Mouse (Mus musculus) heart, postnatal 10 days (tissue): ENCODE measurements at regions not wholly inside any gene's neighbourhood (a gene's known extent, or its start where the extent isn't known, plus 50 kb on each side); places are given as distances from the start of the nearest gene placed in this dataset.
"Not testable (repeated sequence)": the region's sequence is repeated elsewhere in the genome, so short reads cannot be mapped to it uniquely, and the experiment has no call there.

Source experiments
- DNase-seq, 2 experiments: peaks; one replicate each; pipeline ENCODE4 v3.0.0; 2021
- intact Hi-C: fragments of 180-260 bp; cut with DNase I; formaldehyde crosslinking; loops from one replicate; pipeline ENCODE4 v1.15.1; 2025

DNA sequence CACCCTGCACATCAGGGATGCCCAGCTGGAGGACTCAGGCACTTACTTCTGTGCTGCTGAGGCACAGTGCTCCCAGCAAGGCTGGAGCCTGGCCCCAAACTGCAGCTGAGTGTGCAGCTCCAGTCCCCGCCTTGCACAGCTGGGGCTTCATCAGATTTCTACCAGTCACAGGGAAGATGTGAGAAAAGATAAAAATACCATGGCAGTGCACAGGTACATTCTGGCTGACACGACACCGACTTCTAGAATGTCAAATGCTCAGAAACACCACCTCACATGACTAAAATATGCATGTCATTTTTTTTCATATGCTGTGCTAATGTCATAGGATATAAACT is 495.7 kb upstream of the Olfr1507 start:
- intact Hi-C loops, DNase-seq: not testable (repeated sequence)

DNA sequence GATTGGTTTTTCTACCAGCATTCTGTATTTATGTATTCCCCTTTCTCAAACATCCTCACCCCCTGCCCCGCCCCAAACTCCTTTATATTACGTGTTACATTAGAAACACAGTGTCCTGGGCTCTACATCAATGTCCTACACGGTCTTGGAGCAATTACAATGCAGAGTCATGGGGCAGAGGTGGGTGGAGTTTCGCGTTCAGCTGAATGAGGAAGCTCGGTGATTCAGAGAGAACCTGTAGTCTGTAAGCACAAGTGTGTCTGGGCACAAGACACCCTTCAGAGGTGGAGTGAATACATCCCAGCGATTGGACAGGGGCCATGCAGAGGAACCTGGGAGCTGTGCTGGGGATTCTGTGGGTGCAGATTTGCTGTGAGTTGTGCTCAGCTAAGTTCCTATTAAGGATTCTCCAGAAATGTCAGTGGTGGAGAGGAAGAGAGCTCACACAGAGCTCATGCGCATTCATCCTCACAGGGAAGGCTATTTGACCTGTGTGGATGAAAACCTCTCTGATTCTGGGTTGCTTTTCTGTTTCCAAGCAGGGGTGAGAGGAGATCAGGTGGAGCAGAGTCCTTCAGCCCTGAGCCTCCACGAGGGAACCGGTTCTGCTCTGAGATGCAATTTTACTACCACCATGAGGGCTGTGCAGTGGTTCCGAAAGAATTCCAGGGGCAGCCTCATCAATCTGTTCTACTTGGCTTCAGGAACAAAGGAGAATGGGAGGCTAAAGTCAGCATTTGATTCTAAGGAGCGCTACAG is 495.2 kb upstream of the Olfr1507 start:
- intact Hi-C loops, result not testable (repeated sequence)

DNA sequence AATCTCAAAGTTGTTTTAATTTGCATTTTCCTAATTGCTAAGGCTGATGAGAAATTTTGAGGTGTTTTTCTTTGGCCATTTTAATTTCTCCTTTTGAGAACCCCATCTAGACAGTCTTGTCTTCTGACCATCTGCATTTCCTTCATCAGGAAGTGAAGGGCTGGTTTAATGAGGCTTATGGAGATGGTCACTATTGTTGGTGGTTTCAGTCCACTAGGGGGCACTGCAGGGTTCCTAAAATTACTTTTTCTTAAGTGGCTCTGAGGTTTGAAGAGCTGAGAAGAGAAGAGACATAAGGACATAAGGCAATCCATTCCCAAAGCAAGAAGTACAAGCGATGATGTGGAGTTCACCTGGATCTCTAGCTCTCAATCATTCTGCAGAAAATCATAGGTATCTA is 494.4 kb upstream of the Olfr1507 start:
- DNase-seq, intact Hi-C loops: not testable (repeated sequence)

More for the DNA sequence above, 495.2 kb upstream of the Olfr1507 start:
- not testable (repeated sequence) for DNase-seq

DNA sequence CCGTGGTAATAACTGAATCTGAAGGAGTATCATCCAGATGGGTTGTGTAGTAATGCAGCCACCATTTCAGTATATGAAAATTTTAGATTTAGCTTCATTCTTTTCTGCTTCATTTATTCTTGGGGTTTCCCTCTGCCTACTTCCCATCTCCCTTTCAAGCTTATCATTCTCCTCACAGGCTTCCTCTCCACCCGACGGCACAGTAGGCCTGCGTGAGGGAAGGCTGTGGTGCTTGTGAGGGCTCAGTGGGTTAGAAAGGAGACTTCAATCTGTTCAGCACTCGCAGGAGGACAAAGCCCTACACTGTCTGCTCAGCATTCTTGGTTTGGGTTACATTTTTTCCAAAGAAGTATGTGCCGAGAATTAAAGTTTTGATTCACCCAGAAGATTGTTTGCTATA is 493.0 kb upstream of the Olfr1507 start:
- intact Hi-C loops, DNase-seq: not testable (repeated sequence)

DNA sequence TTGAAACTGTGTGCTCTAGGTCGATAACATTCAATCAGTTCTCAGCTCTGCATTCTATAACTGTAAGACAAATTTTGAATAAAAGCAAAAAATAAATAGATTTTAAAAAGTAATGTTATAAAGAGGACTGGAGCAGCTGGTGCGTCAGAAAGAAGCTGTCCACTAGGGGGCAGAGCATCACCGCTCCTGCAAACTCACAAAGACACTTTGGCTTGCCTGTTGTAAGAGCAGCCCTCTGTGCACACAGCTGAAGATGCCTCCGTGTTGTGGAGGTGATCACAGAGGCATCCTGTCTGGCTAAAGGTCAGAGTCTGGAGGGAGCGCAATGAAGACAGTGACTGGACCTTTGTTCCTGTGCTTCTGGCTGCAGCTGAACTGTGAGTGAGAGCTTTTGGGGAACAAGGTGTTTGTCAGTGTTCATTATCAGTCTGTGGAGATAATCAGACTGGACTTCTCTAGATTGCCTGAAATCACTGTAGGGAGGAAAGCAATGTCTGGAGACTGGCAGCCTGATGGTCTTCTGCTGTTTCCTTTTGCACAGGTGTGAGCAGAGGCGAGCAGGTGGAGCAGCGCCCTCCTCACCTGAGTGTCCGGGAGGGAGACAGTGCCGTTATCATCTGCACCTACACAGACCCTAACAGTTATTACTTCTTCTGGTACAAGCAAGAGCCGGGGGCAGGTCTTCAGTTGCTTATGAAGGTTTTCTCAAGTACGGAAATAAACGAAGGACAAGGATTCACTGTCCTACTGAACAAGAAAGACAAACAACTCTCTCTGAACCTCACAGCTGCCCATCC is 476.9 kb upstream of the Olfr1507 start:
- DNase-seq, intact Hi-C loops: not testable (repeated sequence)

DNA sequence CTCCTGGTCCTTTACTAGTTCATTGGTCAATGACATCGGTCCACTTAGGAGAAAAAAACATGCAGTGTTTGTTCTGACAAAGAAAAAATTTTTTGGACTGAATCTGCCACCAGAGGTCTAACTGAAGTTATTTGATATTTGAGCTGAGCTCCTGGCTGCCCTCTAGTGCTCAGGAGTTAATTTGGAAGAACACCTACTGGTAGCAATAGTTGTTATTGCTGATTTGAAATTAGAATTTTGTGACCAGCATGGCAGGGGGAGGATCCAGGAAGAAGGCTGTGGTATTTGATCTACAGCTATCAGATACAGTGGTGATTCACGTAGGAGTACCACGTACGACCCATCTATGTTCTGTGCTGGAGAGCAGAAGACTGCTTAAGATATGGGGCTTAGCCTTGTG is 466.6 kb upstream of the Olfr1507 start:
- intact Hi-C loops, DNase-seq: not testable (repeated sequence)

DNA sequence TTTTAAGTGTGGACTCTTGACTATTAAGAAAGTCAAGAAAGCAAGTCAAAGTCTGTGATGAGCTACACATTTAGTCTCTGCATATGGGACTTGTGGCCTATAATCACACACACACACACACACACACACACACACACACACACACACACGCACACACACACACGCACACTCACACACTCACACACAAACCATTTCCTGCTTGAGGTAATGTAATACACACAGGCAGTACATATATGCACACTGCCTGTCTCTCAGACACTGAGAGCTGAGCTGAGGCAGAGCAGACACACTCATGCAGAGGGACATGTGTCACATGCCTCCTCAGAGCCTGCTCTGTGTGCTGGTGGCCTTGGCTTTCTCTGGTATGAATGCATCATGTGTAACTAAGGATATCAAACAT is 461.0 kb upstream of the Olfr1507 start:
- DNase-seq, result not testable (repeated sequence)

DNA sequence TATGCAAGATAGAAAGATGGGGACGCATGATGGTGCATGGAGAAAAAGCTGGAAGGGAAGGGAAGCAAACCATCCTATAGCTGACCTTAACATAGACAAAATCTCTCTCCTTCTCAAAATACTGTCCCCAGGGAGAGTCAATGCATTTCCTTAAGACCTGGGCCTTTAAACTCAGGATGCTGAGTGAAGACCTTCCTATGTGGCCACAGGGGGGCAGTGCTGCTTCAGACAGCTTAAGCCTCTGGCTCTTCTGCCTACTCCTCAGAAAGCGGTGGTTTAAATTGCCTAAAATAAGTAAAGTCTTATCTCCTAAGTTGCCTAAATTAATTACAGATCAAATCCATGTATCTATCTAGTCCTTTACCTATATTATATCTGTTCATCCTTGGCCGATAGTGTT is 449.4 kb upstream of the Olfr1507 start:
- intact Hi-C loops, DNase-seq: not testable (repeated sequence)

More for the DNA sequence above, 461.0 kb upstream of the Olfr1507 start:
- intact Hi-C loops, result not testable (repeated sequence)

DNA sequence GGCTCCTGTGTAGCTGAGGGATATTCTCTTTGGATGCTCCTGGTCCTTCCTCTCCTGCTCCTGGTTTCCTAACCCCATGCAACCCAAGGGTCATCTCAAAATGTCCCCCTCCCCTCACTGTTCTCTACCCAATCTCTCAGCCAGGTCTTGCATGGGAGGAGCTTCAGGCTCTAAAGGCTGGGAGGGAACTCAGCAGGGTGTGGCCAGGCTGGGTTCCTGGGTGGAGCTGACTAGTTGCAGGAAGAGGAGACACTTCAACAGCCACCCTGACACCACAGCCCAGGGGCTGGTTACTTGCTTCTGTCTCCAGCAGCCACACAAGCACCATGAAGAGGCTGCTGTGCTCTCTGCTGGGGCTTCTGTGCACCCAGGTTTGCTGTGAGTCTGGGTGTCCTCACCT is 446.9 kb upstream of the Olfr1507 start:
- DNase-seq, intact Hi-C loops: not testable (repeated sequence)

DNA sequence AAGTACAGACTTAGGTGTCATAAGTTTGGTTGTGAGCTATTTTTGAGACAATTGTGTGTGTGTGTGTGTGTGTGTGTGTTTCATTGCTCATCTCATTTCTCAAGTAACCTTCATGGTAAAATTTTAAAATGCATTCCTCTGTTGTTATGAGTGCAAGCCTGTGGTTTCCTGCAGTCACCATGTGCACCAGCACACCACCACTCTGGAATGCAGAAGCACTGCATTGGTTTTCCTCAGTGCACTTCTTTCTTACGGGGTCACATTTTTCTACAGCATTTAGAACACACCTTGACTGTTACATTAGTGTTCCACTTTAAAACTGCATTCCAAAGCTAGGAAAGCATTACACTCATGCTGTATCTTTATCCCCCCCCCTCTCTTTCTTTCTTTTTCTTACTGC is 446.2 kb upstream of the Olfr1507 start:
- DNase-seq, intact Hi-C loops: not testable (repeated sequence)

DNA sequence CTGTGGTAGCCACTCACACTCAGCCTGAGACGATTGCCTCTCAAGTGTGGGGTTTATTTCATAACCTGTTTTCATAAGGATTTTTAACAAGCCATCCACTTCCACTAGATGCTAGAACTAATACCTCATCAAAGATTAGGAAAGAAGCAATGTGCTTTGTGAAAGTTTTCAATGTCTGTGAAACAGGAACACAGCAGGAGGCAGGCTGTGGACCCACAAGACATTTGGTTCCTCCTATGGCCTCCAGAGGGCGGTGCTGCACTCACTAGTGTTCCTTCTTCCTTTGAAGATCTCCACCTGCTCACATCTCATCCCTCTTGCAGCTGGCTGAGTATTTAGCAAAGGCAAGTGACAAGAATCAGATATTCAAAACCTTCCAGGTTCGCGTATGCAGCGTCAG is 424.6 kb upstream of the Olfr1507 start:
- intact Hi-C loops, DNase-seq: not testable (repeated sequence)

DNA sequence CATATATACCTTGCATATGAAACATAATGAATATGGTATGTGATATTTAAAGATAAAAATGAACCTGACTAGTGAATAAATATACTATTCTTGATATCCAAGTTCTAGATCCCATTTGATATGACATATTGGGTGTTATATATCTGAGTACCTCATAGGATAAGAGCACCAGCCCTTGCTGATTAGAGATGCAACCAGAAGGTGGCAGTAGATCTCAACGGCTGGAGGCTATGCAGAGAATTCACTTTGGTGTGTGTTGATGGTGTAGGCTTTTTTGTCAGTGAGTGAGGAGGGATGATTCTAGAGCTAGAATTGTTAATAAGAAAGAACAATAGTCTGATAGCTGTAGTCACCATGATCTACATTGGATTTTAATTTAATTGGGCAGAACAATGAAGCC is 418.3 kb upstream of the Olfr1507 start:
- DNase-seq, intact Hi-C loops: not testable (repeated sequence)

DNA sequence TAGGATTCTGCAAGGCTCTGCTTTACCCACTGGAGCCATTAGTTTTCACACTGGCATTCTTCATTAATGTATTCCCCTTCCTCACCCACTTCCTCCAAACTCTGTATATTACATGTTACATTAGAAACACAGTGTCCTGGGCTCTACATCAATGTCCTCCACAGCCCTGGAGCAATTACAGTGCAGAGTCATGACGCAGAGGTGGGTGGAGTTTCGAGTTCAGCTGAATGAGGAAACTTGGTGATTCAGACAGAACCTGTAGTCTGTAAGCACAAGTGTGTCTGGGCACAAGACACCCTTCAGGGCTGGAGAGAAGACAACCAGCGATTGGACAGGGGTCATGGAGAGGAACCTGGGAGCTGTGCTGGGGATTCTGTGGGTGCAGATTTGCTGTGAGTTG is 404.1 kb upstream of the Olfr1507 start:
- DNase-seq, intact Hi-C loops: not testable (repeated sequence)

DNA sequence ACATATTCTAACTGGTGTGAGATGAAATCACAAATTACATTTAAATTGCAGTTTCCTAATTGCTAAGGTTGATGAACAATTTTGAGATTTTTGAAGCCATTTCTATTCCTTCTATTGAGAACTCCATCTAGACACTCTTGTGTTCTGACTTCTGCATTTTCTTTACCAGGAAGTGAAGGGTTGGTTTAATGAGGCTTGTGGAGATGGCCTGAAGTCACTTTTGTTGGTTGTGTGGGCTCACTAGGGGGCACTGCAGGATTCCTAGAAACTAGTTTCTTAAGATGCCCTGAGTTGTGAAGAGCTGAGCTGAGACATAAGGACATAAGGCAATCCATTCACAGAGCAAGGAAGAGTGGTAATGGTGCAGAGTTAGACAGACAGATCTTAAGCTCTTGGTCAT is 402.8 kb upstream of the Olfr1507 start:
- DNase-seq, intact Hi-C loops: not testable (repeated sequence)

DNA sequence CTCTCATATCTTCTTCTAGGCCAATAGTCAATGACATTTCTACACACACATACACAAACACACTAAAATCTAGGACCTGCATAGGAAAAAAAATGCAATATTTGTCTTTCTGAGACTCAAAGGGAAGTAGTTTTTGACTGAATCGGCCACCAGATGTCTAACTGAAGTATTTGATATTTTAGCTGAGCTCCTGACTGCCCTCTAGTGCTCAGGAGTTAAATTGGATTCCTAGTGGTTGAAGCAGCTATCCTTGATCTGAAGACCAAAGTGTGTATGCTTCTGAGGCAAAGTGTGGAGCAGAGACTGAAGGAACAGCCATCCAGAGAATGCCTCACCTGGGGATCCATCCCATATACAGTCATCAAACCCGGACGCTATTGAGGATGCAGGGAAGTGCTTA is 384.4 kb upstream of the Olfr1507 start:
- intact Hi-C loops, DNase-seq: not testable (repeated sequence)

DNA sequence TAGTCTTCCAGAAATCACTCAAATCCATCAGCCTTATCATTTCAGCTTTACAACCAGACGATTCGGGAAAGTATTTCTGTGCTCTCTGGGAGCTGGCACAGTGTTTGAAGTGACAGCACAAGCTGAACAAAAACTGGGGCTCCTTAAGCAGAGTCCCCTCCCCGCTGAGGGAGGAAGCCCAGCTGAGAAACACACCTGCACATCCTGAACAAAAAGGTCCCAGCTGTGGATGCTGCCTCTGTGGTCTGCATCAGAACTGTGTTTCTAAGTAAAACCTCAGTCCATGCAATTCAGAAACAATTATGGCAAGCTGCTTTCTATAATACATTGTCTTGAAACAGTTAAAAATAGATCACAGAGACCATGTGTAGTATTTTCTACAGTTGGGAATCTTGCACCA is 368.3 kb upstream of the Olfr1507 start:
- intact Hi-C loops, DNase-seq: not testable (repeated sequence)

DNA sequence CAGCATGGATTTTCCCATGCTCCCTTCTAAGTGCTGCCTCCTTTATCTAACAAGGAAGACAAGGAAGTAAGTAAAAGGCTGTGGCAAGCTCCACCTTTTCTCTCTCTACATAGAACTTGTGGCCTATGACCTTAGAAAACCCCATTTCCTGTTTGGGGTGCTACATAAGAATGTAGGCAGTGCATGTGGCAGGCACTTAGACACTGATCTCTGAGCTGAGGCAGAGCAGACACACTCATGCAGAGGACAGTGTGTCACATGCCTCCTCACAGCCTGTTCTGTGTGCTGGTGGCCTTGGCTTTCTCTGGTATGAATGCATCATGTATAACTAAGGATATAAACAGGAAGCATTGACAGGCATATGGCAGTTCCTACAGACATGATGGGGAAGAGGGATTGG is 367.6 kb upstream of the Olfr1507 start:
- intact Hi-C loops, DNase-seq: not testable (repeated sequence)

DNA sequence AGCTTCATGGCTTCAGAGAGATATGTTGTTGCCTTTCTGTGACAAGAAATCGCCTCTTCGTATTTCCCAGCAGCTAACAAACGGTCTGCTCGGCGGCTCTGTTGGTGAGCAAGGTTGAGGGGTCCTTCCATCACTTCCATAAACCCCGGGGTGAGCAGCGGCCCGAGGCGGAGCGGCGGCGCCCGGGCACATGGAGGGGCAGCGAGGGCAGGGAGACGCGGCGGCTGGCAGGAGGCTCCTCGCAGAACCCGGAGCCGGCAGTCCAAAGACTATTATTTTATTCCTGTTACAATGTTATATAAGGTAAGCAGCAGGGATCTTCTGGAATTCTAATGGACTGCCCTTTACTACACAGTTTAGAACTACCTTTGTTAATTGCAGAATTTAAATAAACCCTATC is 366.9 kb upstream of the Olfr1507 start:
- intact Hi-C loops, DNase-seq: not testable (repeated sequence)

DNA sequence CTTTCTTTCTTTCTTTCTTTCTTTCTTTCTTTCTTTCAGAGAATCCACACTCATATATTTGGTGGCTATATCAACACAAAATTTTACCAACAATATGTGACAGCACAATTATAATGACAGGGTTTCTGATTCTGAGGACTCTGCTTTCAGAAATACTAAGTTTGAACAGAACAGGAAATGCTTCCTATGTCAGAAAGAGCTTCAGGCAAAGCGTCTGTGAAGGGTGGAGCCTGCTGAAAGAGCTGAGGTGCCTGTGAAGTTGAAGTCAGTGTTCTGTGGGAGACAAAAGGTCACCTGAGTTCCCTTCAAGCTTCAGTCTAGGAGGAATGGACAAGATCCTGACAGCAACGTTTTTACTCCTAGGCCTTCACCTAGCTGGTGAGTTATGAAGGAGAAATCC is 359.8 kb upstream of the Olfr1507 start:
- DNase-seq, intact Hi-C loops: not testable (repeated sequence)

DNA sequence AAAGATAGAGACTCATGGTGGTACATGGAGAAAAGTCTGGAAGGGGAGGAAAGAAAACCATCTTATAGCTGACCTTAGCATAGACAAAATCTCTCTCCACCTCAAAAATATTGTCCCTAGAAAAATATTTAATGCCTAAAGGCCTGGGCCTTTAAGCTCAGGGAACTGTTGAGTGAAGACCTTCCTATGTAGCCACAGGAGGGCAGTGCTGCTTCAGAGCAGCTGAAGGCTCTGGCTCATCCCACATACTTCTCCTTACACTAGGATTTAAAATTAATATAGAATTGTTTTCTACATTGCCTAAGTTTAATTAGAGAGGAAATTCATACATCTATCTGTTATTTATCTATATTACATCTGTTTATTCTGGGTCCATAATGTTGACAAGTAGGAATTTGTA is 358.0 kb upstream of the Olfr1507 start:
- intact Hi-C loops, result not testable (repeated sequence)

DNA sequence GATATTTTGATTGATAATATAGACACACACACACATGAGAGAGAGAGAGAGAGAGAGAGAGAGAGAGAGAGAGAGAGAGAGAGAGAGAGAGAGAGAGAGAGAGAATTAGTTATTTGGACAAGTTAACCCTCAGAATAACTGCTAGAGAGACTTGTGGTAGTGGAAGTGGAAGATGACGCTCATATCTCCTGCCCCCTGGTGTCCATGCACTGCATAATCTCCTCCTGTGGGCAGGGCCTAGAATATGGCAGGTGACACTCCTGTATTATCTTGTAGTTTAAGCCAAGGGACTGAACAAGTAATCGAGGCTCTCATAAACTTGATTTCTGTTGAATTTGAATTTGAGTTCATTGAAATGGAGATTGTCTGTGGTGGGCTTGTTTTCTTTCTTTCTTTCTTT is 352.4 kb upstream of the Olfr1507 start:
- DNase-seq, intact Hi-C loops: not testable (repeated sequence)

More for the DNA sequence above, 358.0 kb upstream of the Olfr1507 start:
- DNase-seq, result not testable (repeated sequence)

DNA sequence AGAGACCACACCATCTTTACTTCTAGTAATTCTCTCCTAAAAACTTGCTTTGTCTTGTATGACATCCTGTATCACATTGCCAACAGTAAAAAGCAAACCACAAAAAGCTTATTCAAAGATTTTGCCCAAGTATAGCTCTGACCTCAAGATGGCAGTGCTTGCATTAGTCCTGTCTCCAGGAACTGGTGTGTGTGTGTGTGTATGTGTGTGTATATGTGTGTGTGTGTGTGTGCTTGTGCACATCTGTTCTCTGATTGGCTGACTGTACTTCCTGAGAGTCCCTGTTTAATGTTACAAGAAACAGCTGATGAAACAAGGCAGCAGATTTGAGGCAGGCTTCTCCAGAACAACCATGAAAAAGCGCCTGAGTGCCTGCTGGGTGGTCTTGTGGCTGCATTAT is 328.5 kb upstream of the Olfr1507 start:
- intact Hi-C loops, DNase-seq: not testable (repeated sequence)
